Mouse (Mus musculus) thymus, postnatal 4 days (tissue): Measurements from ENCODE around the gene H2-Aa.

Source experiments
- DNase-seq: peaks from one replicate; pipeline ENCODE4 v3.0.0; 2021

H2-Aa gene

DNA sequence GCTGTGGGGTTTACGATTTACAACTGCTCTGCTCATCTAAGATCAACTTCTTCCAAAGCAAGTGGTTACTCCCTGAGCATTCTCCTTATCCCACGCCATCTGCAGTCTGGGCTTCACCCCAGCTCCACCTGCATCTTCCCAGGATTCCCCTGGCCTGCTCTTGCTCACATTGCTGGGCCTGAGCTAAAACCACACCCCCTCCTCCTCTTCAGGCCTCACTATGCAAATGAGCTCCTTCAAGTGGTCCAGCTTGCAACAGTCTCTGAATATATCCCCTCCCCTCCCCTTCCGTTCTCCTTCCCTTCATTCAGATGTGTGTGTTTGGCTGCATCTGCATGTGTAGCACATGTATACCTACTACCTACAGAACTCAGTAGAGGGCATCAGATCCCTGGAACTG, 11.7 kb upstream of the H2-Aa start:
- DNase-seq = no peak

DNA sequence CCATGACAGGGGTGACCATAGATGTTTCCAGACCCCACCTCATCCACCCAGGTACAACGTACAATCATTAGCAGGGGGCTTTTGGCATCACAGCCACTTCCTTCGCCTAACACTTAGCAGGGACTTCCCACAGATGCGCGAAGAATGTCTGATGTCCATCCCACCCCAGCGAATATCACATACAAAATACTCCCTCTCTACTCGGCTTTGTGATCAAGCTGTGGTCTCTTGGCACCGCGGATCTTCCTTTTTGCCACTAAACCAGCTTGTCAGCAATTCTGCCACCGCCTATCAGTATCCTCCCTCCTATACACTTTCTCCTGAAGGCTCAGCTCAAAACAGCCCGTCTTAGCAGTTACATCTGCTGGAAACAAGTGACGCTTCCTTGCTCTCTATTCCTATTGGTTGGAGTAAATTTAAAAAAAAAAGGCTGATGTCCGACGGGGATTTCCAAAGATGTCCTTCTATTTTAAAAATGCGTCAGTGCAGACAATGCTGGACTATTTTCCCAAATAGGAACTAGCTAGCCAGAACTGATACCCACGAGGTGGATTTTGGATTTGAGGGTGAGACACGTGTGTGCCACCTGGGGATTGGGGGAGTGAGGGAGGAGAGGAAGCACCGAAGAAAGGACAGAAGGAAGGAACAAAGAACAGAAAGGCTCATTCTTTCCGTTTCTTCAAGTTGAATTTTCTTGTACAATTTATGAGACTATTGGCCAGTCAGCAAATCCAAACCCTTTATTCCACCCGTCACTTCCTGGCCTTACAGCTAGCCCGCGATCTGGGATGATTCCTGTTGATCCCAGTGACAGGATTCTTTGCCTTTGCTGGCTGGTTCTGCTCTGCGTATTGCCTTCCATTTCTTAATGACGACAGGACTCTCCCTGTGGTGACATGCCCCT, 8.5 kb upstream of the H2-Aa start:
- DNase-seq = peak; percentile 42

DNA sequence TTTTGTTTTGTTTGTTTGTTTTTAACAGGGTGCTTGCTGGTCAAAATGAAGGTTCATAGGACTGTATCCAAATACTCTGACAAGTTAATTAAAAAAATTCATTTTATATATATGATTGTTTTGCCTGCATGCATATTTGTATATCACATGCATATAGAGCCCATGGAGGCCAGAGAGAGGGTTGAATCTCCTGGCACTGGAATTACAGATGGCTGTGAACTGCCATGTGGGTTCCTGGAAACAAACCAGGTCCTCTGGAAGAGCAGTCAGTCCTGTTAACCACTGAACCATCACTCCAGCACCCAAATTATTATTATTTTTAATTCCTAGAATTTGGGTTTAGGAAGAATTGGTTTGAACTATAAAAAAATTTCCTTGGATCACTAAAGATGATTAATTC, 7.7 kb upstream of the H2-Aa start:
- no peak for DNase-seq

DNA sequence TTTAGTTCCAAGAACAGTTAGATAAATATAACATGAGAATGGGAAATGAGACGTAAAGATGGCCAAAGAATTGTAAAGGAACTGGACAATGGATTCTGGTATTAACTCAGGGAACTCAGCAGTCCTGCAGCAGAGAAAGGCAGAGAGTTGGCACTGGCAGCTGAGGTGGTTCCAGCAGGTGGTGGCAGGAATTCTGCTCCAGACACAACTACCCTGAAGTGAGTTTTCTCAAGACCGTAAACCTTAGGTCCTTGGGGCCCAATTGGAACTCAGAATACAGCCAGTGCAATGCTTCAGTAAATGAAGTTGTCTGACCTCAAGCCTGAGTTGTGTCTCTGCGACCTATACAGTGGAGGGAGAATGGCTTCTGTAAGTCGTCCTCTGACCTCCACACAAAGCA, 6.6 kb upstream of the H2-Aa start:
- no peak for DNase-seq

DNA sequence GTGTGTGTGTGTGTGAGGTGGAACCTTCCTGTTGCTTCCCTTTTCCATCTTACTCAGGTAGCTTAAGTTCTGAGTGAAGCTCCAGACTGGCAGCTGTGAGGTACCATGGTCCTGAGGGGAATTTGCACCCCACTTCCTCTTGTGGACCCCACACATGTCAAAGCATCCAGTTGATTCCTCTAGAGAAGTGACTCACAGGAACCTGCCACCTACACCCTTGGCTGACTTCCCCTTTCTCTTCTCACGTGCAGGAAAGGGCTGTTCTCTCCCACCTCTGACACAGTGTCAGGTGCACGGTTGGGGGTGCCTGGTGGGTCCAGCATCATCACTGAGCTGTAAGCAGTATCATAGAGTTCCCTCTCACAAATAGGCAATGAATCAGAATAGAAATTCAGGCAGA, 5.9 kb upstream of the H2-Aa start:
- no peak for DNase-seq

DNA sequence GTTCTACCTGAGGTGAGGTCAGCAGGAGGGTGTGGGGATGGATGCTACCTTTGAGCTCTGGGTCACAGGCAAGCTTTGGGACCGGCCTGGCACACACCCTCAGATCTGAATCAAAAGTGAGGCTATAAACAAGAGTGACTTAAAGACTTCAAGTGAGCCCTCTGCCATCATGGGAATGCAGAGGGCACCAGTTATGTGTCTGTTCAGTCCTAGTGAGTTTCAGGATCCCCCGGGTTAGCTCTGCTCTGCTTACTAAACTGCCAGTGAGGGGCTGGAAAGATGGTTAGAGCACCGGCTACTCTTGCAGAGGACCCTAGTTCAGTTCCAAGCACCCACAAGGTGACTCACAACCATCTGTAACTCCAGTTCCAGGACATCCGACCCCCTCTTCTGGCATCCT, 4.9 kb upstream of the H2-Aa start:
- no peak for DNase-seq

DNA sequence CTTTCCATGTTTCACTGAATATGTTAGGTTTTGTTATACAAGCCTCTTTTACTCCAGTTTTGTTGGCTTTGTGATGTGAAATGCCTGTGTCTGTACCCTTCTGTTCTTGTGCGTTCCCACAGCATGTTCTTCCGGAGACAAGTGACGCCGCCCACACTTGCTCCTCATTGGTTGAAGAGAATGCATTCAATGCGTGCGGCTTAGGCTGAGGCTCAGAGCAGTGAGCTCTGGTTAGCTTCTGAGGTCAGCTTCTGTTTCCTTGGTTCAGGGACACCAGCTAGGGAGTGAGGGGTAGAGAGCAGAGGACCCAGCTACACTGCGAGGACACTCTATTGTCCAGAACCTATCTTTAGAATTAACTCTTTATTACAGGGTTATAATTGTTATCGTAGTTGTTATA, 4.0 kb upstream of the H2-Aa start:
- DNase-seq = peak; percentile 88

DNA sequence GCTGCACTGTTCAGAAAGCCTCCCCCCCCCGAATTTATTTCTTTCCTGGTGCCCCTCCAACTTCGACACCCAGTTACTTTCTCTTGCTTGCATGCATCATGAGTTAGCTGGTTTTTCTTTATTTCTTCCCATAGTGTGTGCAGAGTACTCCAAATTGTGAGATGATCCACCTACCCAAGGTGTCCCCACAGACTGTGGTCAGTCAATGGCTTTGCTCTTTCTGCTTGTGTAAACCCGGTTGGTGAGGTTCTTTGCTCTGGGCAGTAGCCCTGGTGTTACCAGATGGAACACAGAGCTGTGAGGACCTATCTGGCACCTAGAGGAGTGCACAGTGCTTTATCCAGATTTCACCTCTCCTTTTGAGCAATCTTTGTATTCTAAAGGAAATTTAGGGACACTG, 508 bp upstream of the H2-Aa start:
- no peak for DNase-seq

DNA sequence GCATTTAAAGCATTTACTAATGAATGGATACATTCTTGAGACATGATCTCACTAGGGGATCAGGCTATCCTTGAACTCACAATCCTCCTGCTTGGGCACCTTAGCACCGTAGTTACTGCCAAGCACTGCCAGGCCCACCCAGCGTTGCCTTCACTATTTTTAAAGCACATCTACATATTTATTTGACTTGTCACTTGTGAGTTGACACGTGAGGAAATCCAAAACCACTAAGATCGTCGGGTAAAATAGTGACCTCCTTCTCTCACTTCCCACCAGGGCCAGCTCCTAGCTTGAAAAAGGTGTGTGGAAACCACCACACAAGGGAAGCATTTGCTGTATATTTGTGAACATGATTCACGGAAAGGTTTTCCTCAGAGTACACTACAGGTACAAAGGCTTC, 624 bp downstream of the H2-Aa start:
- DNase-seq = no peak

DNA sequence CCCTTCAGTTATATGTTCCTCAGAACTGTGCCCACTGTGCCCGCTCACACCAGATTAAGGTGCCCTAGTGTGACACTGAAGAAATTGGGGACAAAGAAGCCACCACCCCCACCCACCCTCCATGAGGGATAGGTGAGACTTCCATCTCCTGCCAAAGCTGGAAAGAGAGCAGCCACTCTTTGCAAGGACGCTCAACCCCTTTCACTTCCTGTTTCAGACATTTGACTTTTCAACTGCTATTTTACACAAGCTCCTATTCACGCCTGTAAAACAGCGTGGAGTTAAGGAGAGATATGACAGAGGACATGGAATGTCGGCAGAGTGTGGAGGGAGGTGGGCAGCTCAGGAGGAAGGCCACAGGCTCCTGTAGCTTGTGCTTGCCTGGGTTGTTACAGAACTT, 1.1 kb downstream of the H2-Aa start:
- no peak for DNase-seq

DNA sequence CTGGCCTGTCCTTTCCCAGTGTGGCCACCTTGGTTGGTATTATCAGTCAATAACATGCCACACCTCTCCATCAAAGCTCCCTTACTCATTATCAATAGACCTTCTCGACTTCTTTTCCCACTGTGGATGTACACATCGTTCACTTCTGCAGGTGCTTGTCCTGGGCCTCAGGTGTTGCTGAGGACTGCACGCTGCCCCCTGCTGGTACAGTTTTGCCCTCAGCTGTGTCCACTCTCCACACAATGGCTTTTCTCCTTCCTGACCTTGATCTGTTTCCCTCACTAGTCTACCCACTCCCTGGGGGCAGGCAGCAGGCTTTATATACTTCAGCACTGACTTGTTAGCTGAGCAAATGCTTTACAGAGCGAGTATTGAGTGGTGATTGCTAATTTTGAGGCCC, 1.8 kb downstream of the H2-Aa start:
- DNase-seq = peak; percentile 79

DNA sequence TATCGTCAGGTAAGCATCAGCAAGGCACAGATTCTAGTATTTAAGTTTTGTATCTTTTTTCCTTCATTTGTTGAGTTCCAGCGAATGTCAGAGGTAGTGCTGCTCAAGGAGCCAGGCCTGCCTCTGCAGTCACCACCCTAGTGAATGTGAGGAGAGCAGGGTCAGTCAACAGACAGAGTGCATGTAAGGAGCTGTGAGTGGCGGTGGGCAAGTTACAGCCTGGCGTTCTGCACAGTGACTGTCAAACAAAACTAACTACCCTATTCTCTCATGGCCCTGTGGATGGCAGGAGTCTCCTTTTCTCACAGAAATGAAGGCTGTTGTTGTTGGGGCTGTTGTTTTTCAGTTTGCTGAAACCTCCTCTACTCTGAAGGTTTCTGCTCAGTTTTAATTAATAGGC, 2.3 kb downstream of the H2-Aa start:
- DNase-seq = no peak

DNA sequence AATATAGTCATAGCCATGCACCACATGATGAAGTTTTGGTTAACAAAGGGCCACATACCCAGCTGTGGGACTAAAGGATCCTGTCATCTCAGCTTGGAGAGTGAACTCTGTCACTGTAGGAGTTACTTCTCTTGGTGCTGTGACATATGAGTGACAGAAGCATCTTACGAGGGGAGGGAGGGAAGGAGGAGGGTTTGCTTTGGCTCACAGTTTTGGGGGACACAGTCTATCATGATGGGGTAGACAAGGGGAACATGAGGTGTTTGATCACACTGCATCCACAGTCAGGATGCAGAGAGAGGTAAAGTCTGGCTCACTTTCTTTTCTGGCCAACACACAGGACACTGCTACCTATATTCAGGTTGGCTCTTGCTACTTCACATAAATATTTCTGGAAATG, 5.8 kb downstream of the H2-Aa start:
- DNase-seq = no peak

DNA sequence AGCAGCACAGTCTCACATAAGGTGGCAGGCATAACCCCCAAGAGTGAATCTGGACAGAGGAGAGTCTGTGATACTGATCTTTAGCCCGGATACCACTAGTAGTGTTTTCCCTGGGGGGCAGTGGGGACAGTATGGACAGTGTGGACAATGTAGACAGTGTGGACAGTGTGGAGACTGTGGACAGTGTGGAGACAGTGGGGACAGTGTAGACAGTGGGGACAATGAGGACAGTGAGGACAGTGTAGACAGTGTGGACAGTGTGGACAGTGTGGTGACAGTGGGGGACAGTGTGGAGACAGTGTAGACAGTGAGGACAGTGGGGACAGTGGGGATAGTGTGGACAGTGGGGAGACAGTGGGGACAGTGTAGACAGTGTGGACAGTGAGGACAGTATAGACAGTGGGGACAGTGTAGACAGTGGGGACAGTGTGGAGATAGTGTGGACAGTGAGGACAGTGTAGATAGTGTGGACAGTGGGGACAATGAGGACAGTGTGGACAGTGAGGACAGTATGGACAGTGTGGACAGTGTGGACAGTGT, 7.1 kb downstream of the H2-Aa start:
- no peak for DNase-seq

DNA sequence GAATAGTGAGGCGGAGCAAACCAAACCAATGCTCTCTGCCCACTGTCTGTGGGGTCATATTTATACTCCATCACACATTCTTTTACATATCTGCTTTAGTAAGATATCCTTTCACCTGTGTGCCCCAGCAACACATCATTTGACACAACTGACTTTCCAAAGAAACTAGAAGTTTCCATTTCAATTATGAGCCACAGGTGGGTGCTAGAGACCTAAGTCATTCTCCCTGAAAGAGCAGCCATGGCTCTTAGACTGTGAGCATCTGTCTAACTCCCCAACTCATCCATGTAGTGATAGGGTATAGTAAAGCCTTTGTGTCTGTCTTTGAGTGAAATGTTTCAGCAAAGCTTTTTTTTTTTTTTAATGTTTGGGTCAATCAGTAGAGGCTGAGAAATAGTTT, 15.5 kb downstream of the H2-Aa start:
- no peak for DNase-seq

DNA sequence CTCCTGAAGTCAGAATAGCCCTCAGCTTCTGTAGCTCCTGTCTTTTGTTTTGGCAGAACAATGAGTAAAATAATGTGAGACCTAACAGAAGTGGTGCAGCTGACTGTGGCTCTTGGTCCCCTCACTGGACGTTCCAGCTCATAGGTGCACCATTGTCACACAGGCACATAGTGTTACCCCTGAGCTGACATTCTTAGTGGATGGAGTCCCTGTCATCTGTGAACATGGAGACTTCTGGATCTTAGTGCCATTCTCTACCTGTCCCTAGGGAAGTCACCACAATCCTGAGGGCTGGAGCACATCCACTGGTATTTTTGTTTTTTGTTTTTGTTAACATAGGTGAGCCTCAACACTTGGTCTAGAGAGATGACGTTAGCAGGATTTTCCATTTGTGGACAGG, 16.7 kb downstream of the H2-Aa start:
- DNase-seq = no peak

DNA sequence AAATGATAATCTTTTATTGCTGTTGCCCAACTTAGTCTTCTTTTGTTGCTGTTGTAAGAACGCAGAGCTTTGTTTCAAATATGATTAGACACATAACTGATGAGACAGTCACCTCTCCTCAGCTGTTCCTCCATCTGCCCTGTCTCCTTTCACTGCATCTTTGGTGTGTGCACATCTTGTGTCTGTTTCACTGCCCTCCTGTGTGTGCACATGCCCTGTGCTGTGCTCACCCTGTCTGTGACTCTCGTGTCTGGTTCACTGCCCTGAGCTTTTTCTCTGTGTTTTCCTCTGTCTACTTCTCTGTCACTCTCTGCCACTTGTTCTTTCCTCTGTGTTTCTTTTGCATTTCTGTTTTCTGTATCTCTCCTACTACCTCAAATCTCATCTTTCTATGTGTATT, 17.4 kb downstream of the H2-Aa start:
- no peak for DNase-seq

DNA sequence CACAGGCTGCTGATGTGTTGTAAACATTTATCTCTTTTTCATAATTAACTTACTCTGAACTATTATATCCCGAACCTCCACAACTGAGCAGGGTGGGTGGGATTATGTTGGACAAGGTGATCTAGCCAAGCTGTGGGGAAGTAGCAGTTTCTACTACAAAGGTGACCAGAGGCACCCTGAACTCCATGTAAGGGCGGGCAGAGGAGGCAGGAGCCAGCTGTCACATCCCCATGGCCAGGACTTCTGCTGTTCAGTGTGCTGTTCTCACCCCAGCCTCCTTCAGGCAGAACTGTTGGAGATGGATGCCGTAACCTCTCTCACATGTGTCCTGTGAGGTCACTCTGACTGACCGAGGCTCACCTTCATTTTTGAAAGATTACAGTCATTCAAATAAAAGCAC, 17.8 kb downstream of the H2-Aa start:
- DNase-seq = no peak

DNA sequence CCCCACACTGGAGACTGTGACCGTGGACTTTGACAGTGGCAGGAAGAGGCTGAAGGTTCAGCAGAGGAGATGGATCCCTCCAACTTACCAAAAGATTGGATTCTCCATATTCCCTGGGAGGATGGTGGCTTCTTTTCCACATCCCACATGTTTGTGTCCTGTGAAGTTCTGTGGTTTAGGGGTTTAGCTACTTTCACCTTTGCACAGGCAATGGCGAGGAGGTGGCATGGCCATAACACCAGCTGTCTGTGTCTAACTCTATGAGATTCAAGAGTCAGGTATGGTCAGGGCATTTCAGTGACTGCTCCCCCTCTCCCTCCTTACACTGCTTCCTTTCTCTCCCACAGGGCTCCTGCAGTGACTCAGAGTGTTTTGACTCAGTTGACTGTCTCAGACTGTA, 18.9 kb downstream of the H2-Aa start:
- no peak for DNase-seq

DNA sequence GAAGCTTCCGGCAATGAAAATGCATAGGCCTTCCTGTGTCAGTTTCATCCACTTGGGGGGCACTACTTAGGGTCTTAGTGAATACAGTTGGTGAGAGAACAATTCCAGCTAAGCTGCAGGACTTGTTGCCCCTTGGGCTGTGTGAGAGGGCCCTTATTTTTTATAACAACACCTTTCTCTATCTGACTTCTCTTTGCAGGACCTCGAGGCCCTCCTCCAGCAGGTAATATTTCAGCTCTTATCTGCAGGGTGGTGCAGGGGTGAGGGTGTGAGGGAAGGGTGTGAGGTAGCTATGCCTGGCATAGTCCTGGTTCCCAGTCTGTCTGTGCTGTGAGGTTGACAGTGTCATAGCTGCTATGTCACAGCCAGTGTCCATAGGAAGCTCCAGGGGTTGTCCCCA, 19.4 kb downstream of the H2-Aa start:
- no peak for DNase-seq

DNA sequence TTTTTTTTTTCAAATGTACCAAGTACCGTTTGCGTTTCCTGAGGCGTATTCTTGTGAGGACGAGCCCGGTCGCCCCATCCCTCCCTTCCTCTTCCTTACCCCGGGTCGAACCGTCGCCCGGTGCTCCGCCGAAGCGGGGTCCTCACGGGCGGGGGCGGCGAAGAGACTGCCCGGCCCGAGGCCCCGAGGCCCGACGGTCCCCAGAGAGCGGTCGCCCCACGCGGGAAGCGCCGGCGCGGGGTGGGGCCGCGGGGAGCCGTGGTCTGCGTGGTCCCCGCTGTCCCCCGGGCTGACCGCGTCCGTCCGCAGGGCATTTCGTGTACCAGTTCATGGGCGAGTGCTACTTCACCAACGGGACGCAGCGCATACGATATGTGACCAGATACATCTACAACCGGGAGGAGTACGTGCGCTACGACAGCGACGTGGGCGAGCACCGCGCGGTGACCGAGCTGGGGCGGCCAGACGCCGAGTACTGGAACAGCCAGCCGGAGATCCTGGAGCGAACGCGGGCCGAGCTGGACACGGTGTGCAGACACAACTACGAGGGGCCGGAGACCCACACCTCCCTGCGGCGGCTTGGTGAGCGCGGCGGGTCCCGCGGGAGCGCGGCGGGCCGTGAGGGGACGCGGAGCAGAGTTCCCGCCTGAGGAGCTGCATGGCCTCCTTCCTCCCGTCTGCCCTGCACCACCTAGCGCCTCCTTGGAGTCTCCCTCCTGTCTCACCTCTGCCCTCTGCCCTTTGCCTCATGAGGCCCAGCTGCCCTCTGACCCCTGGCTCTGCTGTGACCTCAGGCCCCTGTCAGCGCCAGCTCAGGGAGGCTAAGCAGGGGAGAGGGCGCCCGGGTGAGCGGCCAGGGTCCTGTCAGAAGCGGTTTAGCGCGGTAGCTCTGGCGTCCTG, 22.9 kb downstream of the H2-Aa start:
- peak; percentile 61 for DNase-seq

DNA sequence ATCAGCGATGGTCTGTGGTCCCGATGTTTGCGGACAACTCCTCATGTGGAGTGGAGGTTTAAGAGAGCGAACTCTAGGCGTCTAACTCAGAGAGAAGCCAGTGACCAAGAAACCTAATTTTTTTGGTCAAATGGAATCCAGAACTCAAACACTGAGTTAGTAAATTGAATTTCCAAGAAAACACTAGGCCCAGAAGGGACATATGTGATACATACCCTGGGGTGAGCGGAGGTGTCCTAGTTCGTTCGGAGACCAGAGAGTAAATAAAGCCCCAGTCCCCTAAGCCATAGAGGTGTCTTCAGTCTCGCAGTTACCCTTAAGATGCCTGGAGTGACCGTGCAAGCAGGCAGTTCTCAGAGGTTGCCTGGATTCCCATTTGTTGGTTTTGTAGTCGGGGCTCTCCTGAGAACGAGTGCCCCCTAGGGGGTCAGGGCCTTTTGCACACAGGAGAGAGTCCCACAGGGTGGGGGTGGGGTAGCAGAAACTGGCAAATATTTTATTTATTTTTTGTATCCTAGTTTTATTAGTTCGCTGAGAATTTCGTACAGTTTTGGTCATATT, 23.7 kb downstream of the H2-Aa start:
- peak; percentile 76 for DNase-seq

DNA sequence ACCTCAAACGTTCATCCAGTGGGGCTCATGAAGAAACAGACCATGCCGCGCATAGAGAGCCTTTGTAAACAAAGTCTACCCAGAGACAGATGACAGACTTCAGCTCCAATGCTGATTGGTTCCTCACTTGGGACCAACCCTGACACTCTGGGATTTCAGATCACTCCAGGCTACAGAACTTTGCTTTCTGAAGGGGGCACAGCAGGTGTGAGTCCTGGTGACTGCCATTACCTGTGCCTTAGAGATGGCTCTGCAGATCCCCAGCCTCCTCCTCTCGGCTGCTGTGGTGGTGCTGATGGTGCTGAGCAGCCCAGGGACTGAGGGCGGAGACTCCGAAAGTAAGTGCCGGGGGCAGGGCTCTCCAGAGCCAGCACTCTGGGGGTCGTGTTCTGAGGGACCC, 24.6 kb downstream of the H2-Aa start:
- DNase-seq = peak; percentile 73

DNA sequence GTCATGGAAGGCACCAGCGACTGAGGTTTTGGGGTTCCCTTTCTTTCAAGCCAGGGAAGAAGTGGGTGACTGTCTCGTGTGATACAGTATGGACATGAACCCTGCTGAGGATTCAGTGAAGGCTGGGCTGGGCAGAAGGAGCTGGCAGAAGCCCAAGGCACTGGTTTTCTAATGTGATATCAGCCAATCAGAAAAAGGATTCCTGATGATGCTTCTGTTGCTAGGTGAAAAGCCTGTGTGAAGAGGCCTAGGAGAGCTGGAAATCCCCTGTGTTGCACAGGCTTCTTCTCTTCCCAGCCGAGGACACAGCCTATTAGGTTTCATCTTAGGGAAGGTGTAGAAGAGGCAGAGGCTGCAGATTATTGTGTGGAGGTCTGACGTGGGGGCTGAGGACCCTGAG, 26.1 kb downstream of the H2-Aa start:
- DNase-seq = peak; percentile 30
